Mouse (Mus musculus): Measurements from ENCODE around the gene Kirrel3.

The Kirrel3 gene

GRCm38 (mm10) chr9:34485759-34486431 is at the start of gene Kirrel3:
Gene Kirrel3, plus strand, starts transcription at chr9:34485894.
- DNase-seq (ENCODE audit: low read depth): peak; percentile 67

- DNase-seq (ENCODE audit: low read depth): peak; percentile 17
Observed at GRCm38 (mm10) chr9:34440721-34441120, 45.0 kb upstream of the Kirrel3 start.

GRCm38 (mm10) chr9:34443950-34444349 is 41.7 kb upstream of the Kirrel3 start:
- DNase-seq (ENCODE audit: low read depth): peak; percentile 34

- DNase-seq (ENCODE audit: low read depth): no peak
Observed at GRCm38 (mm10) chr9:34446497-34447350, 39.0 kb upstream of the Kirrel3 start.

DNA sequence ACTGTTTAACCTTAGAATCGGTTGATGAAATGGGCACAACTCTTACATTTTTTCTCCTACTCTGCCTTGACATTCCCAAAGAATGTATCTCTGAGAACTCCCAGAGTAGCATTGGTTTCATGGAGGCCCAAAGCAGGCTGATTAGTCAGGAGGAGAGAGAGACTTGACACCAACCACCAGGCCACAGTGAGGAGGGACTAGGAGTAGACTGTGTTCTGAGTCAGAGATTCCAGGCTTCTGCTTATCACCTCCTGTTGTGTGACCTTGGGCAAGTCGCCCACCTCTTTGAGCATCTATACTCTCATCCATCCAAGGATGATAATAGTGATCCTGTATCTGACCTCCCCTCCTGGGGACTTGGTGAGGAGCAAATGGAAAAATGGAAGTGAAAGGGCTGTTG is 38.0 kb upstream of the Kirrel3 start:
- DNase-seq (ENCODE audit: low read depth): no peak

GRCm38 (mm10) chr9:34448467-34448866 is 37.2 kb upstream of the Kirrel3 start:
- peak; percentile 56 for DNase-seq (ENCODE audit: low read depth)

DNA sequence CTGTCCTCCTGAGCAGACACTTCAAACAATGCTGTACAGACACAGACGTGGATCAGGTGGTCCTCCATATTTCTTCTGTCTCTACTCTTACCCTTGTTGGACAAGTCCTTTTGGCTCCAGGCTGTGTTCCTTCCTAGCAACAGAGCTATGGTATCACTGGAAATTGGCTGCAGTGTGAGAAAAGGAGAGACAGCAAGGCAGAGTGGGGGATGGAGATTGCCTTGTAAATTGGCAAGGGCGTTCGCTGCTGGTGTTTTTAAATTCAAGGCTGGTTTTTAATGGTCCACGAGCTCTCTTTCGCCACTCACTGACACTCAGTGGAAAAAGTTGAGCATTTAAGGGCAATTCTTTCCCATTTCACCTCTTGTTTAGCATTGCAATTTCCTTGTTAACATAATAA is 27.5 kb upstream of the Kirrel3 start:
- DNase-seq (ENCODE audit: low read depth): no peak

GRCm38 (mm10) chr9:34459968-34460367 is 25.7 kb upstream of the Kirrel3 start:
- DNase-seq (ENCODE audit: low read depth): no peak

DNA sequence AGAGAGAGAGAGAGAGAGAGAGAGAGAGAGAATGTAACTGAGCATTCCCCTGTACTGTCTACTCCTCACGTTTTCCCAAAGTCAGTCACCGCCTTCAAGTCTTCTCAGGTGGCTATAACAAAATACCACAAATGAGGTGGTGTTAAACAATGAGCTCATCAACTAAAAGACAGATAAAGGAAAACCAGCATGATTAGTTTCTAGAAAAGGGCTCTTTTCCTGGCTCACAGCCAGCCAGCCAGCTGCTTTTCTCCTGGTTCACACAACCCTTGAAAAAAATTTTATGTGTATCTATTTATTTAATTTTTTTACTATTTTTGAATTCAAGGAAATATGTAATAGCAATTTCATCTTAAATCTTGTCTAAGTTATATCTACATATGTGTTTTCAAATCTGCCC is 22.0 kb upstream of the Kirrel3 start:
- no peak for DNase-seq (ENCODE audit: low read depth)

DNA sequence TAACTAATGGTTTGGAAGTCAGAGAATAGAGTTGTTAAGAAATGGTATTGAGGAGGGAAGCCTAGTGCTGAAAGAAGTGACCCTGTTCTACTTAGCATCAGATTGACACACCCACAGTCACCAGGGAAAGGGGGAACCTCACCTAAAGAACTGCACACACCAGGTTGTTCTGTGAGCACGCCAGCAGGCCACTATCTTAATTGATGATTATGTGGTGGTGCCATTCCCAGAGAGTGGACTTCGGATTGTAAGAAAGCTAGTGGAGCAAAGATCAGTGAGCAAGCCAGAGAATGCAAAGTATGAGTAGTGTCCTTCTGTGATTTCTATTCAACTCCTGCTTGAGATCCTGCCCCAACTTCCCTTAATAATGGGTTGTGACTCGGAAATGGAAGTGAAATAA is 19.6 kb upstream of the Kirrel3 start:
- DNase-seq (ENCODE audit: low read depth): no peak

DNA sequence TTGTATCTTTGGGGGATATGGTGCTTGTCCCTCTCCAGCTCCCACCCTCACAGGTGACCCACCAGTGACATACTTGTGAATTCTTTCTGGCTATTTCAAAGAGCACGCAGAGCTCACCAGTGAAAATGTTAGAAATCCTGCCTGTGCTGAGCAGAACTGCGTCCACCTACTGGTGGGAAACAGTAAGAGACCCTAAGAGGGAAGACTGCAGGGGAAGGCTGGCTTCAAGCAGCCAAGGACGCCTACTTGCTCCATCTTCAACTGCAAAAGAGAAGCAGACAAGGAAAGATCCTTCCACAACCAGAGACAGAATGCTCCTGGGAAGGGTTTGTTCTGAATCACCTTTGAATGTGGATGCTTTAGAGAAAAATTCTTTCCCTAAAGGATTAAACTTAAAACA is 16.5 kb upstream of the Kirrel3 start:
- no peak for DNase-seq (ENCODE audit: low read depth)

DNA sequence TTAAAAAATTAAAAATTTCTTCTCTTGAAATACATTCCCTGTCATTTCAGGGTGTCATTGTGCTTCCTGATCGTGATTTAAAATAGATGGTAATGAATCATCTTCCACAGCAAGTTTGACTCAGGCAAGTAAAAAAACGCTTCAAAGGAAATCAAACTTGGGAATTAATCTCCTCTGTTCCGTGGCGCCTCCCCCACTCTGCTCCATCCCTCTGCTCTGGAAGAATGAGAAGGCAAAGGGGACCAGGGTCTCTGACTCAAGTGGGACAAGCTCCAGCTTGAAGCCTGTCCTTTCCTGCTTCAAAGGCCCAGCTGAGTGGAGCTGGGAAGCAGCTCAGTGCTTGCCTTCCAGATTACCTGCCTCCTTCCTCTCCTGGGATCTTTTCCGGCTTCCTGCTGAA is 9.5 kb upstream of the Kirrel3 start:
- no peak for DNase-seq (ENCODE audit: low read depth)

DNA sequence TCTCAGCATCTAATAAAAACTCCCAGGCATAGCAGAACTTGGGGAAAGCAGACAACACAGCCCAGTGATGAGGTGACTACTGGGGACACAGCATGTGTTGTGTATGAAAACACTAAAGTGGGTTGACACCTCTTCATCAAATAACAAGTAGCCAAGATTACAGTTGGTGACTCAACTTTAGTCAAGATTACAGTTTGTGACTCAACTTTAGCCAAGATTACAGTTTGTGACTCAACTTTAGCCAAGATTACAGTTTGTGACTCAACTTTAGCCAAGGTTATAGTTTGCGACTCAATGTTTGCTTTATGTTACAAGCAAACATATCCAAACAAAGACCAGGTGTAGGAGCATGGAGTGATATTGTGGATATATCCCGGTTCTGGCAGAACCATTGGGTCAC is 7.2 kb upstream of the Kirrel3 start:
- no peak for DNase-seq (ENCODE audit: low read depth)

DNA sequence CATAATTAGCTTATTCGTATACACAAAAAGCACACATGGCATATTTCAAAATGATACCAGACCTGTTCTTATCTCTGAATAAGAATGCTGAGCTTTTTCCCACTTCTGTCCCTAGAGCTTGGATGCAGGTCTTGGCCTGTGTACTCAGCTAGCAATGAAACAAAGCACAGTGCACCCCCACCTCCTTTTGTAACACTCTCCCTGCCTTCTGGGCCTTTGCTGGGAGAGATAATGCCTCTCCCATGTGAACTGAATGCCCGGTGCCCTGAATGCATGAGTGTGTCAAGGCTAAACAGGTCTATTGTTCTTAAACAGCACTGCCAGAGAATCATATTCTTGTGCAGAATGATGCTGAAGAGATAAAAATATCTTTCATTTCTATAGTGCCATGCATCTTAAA is 2.5 kb upstream of the Kirrel3 start:
- no peak for DNase-seq (ENCODE audit: low read depth)

DNA sequence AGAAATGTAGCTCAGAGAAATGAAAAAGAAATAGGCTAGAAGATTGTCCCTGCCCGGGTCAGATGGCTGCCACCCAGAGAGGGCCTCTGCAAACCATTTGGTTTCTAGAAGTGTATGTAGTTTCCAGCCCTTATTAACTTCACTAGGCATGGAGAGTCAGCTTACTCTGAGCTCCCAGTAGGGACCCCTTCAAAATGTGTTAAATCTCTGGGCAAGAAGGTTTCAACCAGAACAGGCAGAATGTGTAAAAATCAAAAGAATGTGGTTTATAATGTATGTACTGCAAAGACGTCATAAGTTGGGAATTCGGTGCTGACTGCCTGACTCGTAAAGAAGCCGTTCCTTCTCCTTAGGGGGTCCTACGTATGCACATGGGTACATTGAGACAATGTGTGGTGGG is 1.0 kb upstream of the Kirrel3 start:
- DNase-seq (ENCODE audit: low read depth): no peak

DNA sequence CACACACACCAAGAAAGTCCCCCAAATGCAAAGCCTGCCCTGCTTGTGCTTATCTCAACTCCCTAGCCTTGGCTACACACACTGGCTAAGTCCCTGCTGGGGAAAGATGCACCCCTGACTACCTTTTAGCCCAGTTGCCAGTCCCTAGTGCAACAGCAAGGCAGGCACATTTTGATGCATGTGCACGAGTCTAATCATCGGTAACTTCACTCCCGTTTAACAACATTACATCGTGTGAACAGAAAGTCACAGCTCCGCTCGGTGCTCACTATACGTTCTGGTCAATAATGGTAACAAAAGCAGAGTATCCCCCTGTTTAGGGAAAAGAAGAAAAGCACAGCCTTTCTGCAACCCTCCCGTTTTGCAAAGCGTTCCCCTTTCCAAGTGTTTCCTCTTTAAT is 2.6 kb downstream of the Kirrel3 start:
- DNase-seq (ENCODE audit: low read depth): peak; percentile 6

DNA sequence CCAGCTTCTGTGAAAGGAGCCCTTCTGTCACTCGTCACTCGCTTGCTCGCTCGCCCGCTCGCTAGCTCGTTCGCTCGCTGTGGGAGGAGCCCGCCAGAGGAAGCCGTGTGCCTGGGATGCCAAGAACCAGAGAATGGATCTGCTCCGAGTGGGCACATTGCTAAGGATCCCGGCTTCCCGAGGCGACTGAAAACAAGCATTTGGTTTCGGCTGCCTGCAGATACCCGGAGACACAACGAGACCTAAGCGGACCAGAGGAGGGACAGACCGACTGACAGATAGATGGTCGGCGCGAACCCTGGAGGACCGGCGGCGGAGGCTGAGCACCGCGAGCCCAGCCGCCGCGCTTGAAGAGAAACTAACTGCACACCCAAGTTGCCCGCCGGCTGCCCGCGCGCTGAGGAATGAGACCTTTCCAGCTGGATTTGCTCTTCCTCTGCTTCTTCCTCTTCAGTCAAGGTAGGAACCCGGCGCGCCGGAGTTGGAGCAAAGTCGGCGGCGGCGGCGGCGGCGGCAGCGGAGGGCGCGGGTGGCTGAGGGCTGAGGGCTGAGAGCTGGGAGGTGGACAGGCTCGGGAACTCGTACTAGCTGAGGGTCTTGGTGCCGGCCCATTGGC is 3.1 kb downstream of the Kirrel3 start:
- peak; percentile 49 for DNase-seq (ENCODE audit: low read depth)

DNA sequence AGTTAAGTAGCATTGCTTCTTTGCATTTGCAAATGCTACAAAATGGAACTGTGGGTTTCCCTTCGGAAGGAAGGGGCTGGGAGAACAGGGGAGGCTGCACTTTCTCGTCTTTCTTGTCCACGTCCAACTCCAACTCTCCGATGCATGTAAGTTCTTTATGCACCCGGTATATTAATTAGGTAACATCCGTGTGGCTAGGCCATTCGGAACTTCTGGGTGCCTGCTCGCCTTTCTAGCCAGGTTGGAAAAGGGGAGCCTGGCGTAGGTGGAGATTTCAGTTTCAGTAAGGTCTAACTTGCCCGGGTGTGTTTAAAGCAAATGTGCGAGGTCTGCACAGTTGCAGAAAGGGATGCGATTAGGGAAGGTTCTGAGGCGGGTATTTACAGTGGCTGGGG is 3.6 kb downstream of the Kirrel3 start:
- DNase-seq (ENCODE audit: low read depth): no peak

DNA sequence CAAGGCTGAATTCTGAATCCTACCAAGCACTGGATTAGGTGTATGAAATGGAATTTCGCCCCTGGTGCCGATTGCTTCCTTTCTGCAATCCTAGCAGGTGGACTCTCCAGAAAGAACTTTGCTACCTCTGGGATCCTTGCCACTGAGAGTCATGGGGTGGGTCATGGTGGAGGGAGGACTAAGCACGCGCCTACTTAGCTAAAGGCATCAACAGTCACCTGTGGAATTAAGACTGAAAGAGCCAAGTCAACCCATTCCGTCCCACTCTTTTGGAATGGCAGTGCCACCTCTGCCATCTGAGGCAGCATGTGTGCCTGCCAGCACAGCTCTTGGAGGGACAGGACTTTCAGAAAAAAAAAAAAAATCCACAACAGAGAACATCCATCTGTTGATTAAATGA is 4.1 kb downstream of the Kirrel3 start:
- DNase-seq (ENCODE audit: low read depth): no peak

GRCm38 (mm10) chr9:34492121-34492520 is 6.4 kb downstream of the Kirrel3 start:
- DNase-seq (ENCODE audit: low read depth): no peak

GRCm38 (mm10) chr9:34493571-34493970 is 7.9 kb downstream of the Kirrel3 start:
- DNase-seq (ENCODE audit: low read depth): peak; percentile 15

- no peak for DNase-seq (ENCODE audit: low read depth)
Observed at GRCm38 (mm10) chr9:34498126-34498525, 12.4 kb downstream of the Kirrel3 start.

GRCm38 (mm10) chr9:34498651-34499050 is 13.0 kb downstream of the Kirrel3 start:
- peak; percentile 89 for DNase-seq (ENCODE audit: low read depth)

Data from NIH3T3 (cell line).